Mouse (Mus musculus) MEL (cell line): ENCODE measurements around the gene Polr2l. TPM values are rescaled to one million over a fixed set of nuclear protein-coding genes. Genes with fewer than 3 reads are reported as not detected.

Source experiments
- DNase-seq: peaks from one replicate; pipeline ENCODE4 v3.0.0; 2011; ENCODE audit warnings: low read depth, low spot score
- H3K27ac ChIP-seq: 2 replicates; pipeline ENCODE4 v1.5.1; 2012; ENCODE audit warnings: low read depth, mild to moderate bottlenecking, control low read depth, low read length, moderate library complexity; ENCODE audit not compliant: control insufficient read depth
- H3K27me3 ChIP-seq, 2 experiments: fragments of 150-350 bp in 1 of 2; sonication (generic) in 1 of 2; 2 replicates each; pipeline ENCODE4 v1.6.1; 2012; ENCODE audit warnings: low read length in 2 of 2, mild to moderate bottlenecking in 2 of 2, improper control_type of control experiment in 1 of 2, moderate library complexity in 1 of 2; ENCODE audit not compliant: insufficient read depth in 2 of 2, control insufficient read depth in 1 of 2
- H3K36me3 ChIP-seq, 2 experiments: 2 replicates each; pipeline ENCODE4 v1.6.1; 2012 to 2014; ENCODE audit warnings: low read length in 2 of 2, improper control_type of control experiment in 1 of 2, inconsistent platforms in 1 of 2, mild to moderate bottlenecking in 1 of 2; ENCODE audit not compliant: insufficient read depth in 2 of 2, control insufficient read depth in 1 of 2
- H3K4me1 ChIP-seq, 2 experiments: fragments of 150-350 bp in 1 of 2; sonication (generic) in 1 of 2; 2 replicates each; pipeline ENCODE4 v1.6.1; 2012; ENCODE audit warnings: low read length in 2 of 2, improper control_type of control experiment in 1 of 2, mild to moderate bottlenecking in 1 of 2; ENCODE audit not compliant: insufficient read depth in 2 of 2, control insufficient read depth in 1 of 2
- H3K4me3 ChIP-seq, 2 experiments: fragments of 150-350 bp in 1 of 2; sonication (generic) in 1 of 2; 2 replicates each; pipeline ENCODE4 v1.5.1; 2012; ENCODE audit warnings: low read depth in 2 of 2, low read length in 2 of 2, mild to moderate bottlenecking in 2 of 2, moderate library complexity in 2 of 2, control low read depth in 1 of 2, improper control_type of control experiment in 1 of 2; ENCODE audit not compliant: control insufficient read depth in 1 of 2, insufficient read depth in 1 of 2
- H3K79me2 ChIP-seq: 2 replicates; pipeline ENCODE4 v1.6.1; 2012; ENCODE audit warnings: mild to moderate bottlenecking, low read length, moderate library complexity; ENCODE audit not compliant: control insufficient read depth, poor library complexity, insufficient read depth
- H3K9ac ChIP-seq: 2 replicates; pipeline ENCODE4 v1.6.1; 2012; ENCODE audit warnings: low read depth, mild to moderate bottlenecking, control low read depth, low read length, moderate library complexity; ENCODE audit not compliant: control insufficient read depth, poor library complexity, severe bottlenecking
- H3K9me3 ChIP-seq: fragments of 150-350 bp; sonication (generic); replicated peaks from 2 replicates; pipeline ENCODE4 v1.6.1; 2012; ENCODE audit warnings: mild to moderate bottlenecking, low read length, improper control_type of control experiment, moderate library complexity; ENCODE audit not compliant: insufficient read depth
- CHD1 ChIP-seq: IDR thresholded peaks from 2 replicates; pipeline ENCODE4 v1.6.1; 2012; ENCODE audit warnings: low read depth, mild to moderate bottlenecking, inconsistent platforms, low read length, improper control_type of control experiment
- CHD2 ChIP-seq: IDR thresholded peaks from 2 replicates; pipeline ENCODE4 v1.6.1; 2011; ENCODE audit warnings: low read length, improper control_type of control experiment
- CTCF ChIP-seq, 3 experiments: IDR thresholded peaks in 2 of 3; conservative IDR thresholded peaks in 1 of 3; 2 replicates each; pipeline ENCODE4 v1.5.1; 2011 to 2012; ENCODE audit warnings: low read length in 3 of 3, low read depth in 2 of 3, mild to moderate bottlenecking in 2 of 3, improper control_type of control experiment in 1 of 3, inconsistent platforms in 1 of 3, mixed read lengths in 1 of 3, moderate library complexity in 1 of 3; ENCODE audit not compliant: control insufficient read depth in 1 of 3, insufficient read depth in 1 of 3, poor library complexity in 1 of 3, severe bottlenecking in 1 of 3
- ELF1 ChIP-seq: IDR thresholded peaks from 2 replicates; pipeline ENCODE4 v1.6.1; 2014; ENCODE audit warnings: low read depth, mild to moderate bottlenecking, inconsistent platforms, low read length, improper control_type of control experiment, moderate library complexity
- ETS1 ChIP-seq: IDR thresholded peaks from 2 replicates; pipeline ENCODE4 v1.6.1; 2012; ENCODE audit warnings: low read depth, mild to moderate bottlenecking, inconsistent platforms, low read length, improper control_type of control experiment, moderate library complexity
- HCFC1 ChIP-seq: IDR thresholded peaks from 2 replicates; pipeline ENCODE4 v1.6.1; 2012; ENCODE audit warnings: low read depth, mild to moderate bottlenecking, inconsistent platforms, low read length, improper control_type of control experiment, moderate library complexity
- JUND ChIP-seq: IDR thresholded peaks from 2 replicates; pipeline ENCODE4 v1.6.1; 2011; ENCODE audit warnings: low read depth, mild to moderate bottlenecking, improper control_type of control experiment, low read length
- KAT2A ChIP-seq: conservative IDR thresholded peaks from 2 replicates; pipeline ENCODE4 v1.6.1; 2012; ENCODE audit warnings: low read depth, low read length, improper control_type of control experiment, inconsistent platforms
- MAFK ChIP-seq: IDR thresholded peaks from 2 replicates; pipeline ENCODE4 v1.6.1; 2011; ENCODE audit warnings: low read depth, mild to moderate bottlenecking, low read length, improper control_type of control experiment, borderline replicate concordance
- MAX ChIP-seq: IDR thresholded peaks from 2 replicates; pipeline ENCODE4 v1.6.1; 2011; ENCODE audit warnings: low read length, improper control_type of control experiment
- MAZ ChIP-seq: IDR thresholded peaks from 2 replicates; pipeline ENCODE4 v1.6.1; 2012; ENCODE audit warnings: low read depth, mild to moderate bottlenecking, inconsistent platforms, low read length, improper control_type of control experiment
- MXI1 ChIP-seq: IDR thresholded peaks from 2 replicates; pipeline ENCODE4 v1.6.1; 2011; ENCODE audit warnings: mild to moderate bottlenecking, low read depth, low read length, improper control_type of control experiment
- MYB ChIP-seq: IDR thresholded peaks from 2 replicates; pipeline ENCODE4 v1.6.1; 2011; ENCODE audit warnings: mild to moderate bottlenecking, low read depth, low read length, improper control_type of control experiment
- NELFE ChIP-seq: IDR thresholded peaks from 2 replicates; pipeline ENCODE4 v1.6.1; 2011; ENCODE audit warnings: low read depth, low read length, improper control_type of control experiment
- POLR2A ChIP-seq, 2 experiments: IDR thresholded peaks; 2 replicates each; pipeline ENCODE4 v1.6.1; 2011 to 2012; ENCODE audit warnings: low read length in 2 of 2, mild to moderate bottlenecking in 2 of 2, control low read depth in 1 of 2, improper control_type of control experiment in 1 of 2, low read depth in 1 of 2, moderate library complexity in 1 of 2; ENCODE audit not compliant: control insufficient read depth in 1 of 2, insufficient read depth in 1 of 2, poor library complexity in 1 of 2
- POLR2AphosphoS5 ChIP-seq: IDR thresholded peaks from 2 replicates; pipeline ENCODE4 v1.6.1; 2012; ENCODE audit warnings: low read depth, borderline replicate concordance, mild to moderate bottlenecking, inconsistent platforms, low read length, moderate library complexity, mixed read lengths
- RAD21 ChIP-seq: IDR thresholded peaks from 2 replicates; pipeline ENCODE4 v1.6.1; 2011; ENCODE audit warnings: mild to moderate bottlenecking, low read depth, low read length, improper control_type of control experiment
- RCOR1 ChIP-seq: IDR thresholded peaks from 2 replicates; pipeline ENCODE4 v1.6.1; 2012; ENCODE audit warnings: low read depth, mild to moderate bottlenecking, inconsistent platforms, low read length, improper control_type of control experiment
- SIN3A ChIP-seq: IDR thresholded peaks from 2 replicates; pipeline ENCODE4 v1.6.1; 2012; ENCODE audit warnings: low read length, improper control_type of control experiment, inconsistent platforms
- SMC3 ChIP-seq: IDR thresholded peaks from 2 replicates; pipeline ENCODE4 v1.6.1; 2011; ENCODE audit warnings: low read depth, low read length, improper control_type of control experiment
- TAL1 ChIP-seq: IDR thresholded peaks from 2 replicates; pipeline ENCODE4 v1.6.1; 2012; ENCODE audit warnings: mild to moderate bottlenecking, inconsistent platforms, low read length, moderate library complexity, mixed read lengths
- TBP ChIP-seq: IDR thresholded peaks from 2 replicates; pipeline ENCODE4 v1.8.0; 2011; ENCODE audit warnings: low read depth, low read length, improper control_type of control experiment
- TCF12 ChIP-seq: IDR thresholded peaks from 2 replicates; pipeline ENCODE4 v1.6.1; 2014; ENCODE audit warnings: low read depth, mild to moderate bottlenecking, inconsistent platforms, low read length, improper control_type of control experiment, moderate library complexity
- UBTF ChIP-seq: IDR thresholded peaks from 2 replicates; pipeline ENCODE4 v1.6.1; 2012; ENCODE audit warnings: low read depth, mild to moderate bottlenecking, inconsistent platforms, low read length, improper control_type of control experiment, moderate library complexity, borderline replicate concordance; ENCODE audit not compliant: insufficient read depth
- USF1 ChIP-seq: IDR thresholded peaks from 2 replicates; pipeline ENCODE4 v1.6.1; 2014; ENCODE audit warnings: low read depth, mild to moderate bottlenecking, inconsistent platforms, low read length, improper control_type of control experiment, moderate library complexity
- ZC3H11A ChIP-seq: IDR thresholded peaks from 2 replicates; pipeline ENCODE4 v1.6.1; 2012; ENCODE audit warnings: low read depth, mild to moderate bottlenecking, inconsistent platforms, low read length, improper control_type of control experiment
- ZKSCAN1 ChIP-seq: IDR thresholded peaks from 2 replicates; pipeline ENCODE4 v1.6.1; 2012; ENCODE audit warnings: low read depth, mild to moderate bottlenecking, inconsistent platforms, low read length, improper control_type of control experiment, moderate library complexity
- ZMIZ1 ChIP-seq: IDR thresholded peaks from 2 replicates; pipeline ENCODE4 v1.6.1; 2012; ENCODE audit warnings: low read depth, mild to moderate bottlenecking, inconsistent platforms, low read length, improper control_type of control experiment, moderate library complexity
- ZNF384 ChIP-seq: IDR thresholded peaks from 2 replicates; pipeline ENCODE4 v1.6.1; 2012; ENCODE audit warnings: low read depth, mild to moderate bottlenecking, inconsistent platforms, low read length, improper control_type of control experiment
- polyA plus RNA-seq, 2 experiments: library from polyadenylated mRNA; stranded (reverse) in 1 of 2; unstranded in 1 of 2; fragments of >175 nt in 1 of 2; fragments of >200 nt in 1 of 2; gene quantifications; 2 replicates each; pipeline versions ENCODE4 v1.2.1 to v1.2.4; 2012; ENCODE audit warnings: low replicate concordance in 2 of 2, low read depth in 1 of 2; ENCODE audit not compliant: insufficient read length in 2 of 2, insufficient read depth in 1 of 2, missing spikeins in 1 of 2
- total RNA-seq: library from RNA; depleted of rRNA; stranded (reverse); fragments of 300-350 nt; gene quantifications from 2 replicates; pipeline ENCODE4 v1.2.3, GENCODE M21; 2012

Polr2l gene
- total and polyA plus RNA-seq, 3 experiments: 82.4 to 114 TPM; not detected in 1

GRCm38 (mm10) chr7:141486239-141486638, 11.3 kb upstream of the Polr2l start:
- H3K36me3 ChIP-seq: no peaks in the 10 kb centered on the region
- H3K9ac ChIP-seq: no peak overlapping the region
- TF ChIP-seq TCF12 (no peak), RCOR1 (no peak), USF1 (no peak), ZC3H11A (no peak), SMC3 (no peak), MAFK (no peak), MXI1 (no peak), ETS1 (no peak), POLR2AphosphoS5 (no peak), MAZ (no peak), JUND (no peak), KAT2A (no peak), TAL1 (no peak), ELF1 (no peak), CTCF (IDR thresholded peaks at IDR 0.05 in 2 of 3, conservative IDR thresholded peaks at IDR 0.05 in 1 of 3; ENCODE audit: control insufficient read depth in 1 of 3, insufficient read depth in 1 of 3, low read depth in 2 of 3, low read length in 3 of 3, poor library complexity in 1 of 3, severe bottlenecking in 1 of 3) (no peak), RAD21 (no peak), CHD2 (no peak)
- H3K27ac ChIP-seq: no peak overlapping the region
- H3K4me3 ChIP-seq: no peak overlapping the region
- no peaks in the 10 kb centered on the region for H3K9me3 ChIP-seq
- no peak for DNase-seq
- no peaks in the 10 kb centered on the region for H3K27me3 ChIP-seq
- H3K79me2 ChIP-seq: no peaks in the 10 kb centered on the region
- H3K4me1 ChIP-seq: no peaks in the 10 kb centered on the region

GRCm38 (mm10) chr7:141485606-141486005, 10.7 kb upstream of the Polr2l start:
- TF ChIP-seq MAX (no peak), MAZ (no peak), SIN3A (no peak), USF1 (no peak), UBTF (no peak), ZNF384 (no peak), ZMIZ1 (no peak), CHD1 (no peak), TBP (no peak), NELFE (no peak), SMC3 (no peak), ZKSCAN1 (no peak), MYB (no peak), ZC3H11A (no peak), HCFC1 (no peak), CHD2 (no peak), POLR2A (IDR thresholded peaks at IDR 0.05; ENCODE audit: control insufficient read depth in 1 of 2, insufficient read depth in 1 of 2, low read depth in 1 of 2, low read length in 2 of 2, poor library complexity in 1 of 2) (no peak)
- no peaks in the 10 kb centered on the region for H3K36me3 ChIP-seq
- no peak overlapping the region for H3K27ac ChIP-seq
- no peak overlapping the region for H3K9ac ChIP-seq
- no peaks in the 10 kb centered on the region for H3K9me3 ChIP-seq
- H3K27me3 ChIP-seq: no peaks in the 10 kb centered on the region
- H3K79me2 ChIP-seq: peaks cover 2% of the 10 kb centered on the region; the same call in 1 of the 2 replicates
- H3K4me1 ChIP-seq: no peaks in the 10 kb centered on the region
- H3K4me3 ChIP-seq: no peak overlapping the region
- no peak for DNase-seq
